Mouse (Mus musculus): ENCODE measurements around the gene Tdrkh. TPM values are rescaled to one million over a fixed set of nuclear protein-coding genes. Genes with fewer than 3 reads are reported as not detected.

The Tdrkh gene
- total RNA-seq, 2 experiments from 2014 or later: 38.8 to 38.9 TPM

DNA sequence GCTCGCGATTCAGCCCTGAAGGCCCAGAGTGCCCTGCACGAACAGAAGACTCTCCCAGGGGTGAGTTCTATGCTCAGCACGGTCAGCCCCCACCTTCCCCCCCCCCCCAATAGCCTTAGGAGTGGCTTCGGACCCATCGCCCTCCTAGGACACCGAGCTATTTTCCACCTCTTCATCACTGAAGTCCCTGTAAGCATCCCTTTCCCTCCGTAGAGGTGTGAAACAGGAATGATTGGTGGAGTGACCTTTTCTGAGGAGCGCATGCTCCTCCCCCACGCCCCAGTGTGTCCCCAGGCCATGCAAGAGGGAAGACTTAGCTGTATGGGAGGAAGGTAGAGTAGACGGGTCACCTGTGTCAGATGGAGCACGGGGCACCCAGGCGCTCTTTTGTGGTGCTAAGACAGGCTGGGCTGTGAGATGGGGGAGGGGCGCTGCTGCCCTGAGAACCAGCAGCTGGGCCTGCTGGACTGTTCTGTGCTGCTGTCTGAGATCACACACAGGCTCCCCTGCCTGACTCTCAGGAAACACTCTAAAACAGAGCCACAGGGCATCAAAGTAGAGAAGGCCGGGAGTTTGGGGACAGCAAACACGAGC is 67.3 kb downstream of the Tdrkh start, which contains the start of gene Riiad1:
TSS of gene Riiad1 (minus strand) at position 51 of the 594 bp plus-strand sequence.
- no peak for TF ChIP-seq CTCF (IDR thresholded peaks at IDR 0.05)
- peak within 1 kb of the TSS; percentile 98 for H3K27ac ChIP-seq
- intact Hi-C loops (cut with DNase I): no loop called here
- DNase-seq (ENCODE audit: extremely low spot score in 1 of 2, low spot score in 2 of 2): no peak
- peak within 1 kb of the TSS; percentile 74 for H3K4me3 ChIP-seq

DNA sequence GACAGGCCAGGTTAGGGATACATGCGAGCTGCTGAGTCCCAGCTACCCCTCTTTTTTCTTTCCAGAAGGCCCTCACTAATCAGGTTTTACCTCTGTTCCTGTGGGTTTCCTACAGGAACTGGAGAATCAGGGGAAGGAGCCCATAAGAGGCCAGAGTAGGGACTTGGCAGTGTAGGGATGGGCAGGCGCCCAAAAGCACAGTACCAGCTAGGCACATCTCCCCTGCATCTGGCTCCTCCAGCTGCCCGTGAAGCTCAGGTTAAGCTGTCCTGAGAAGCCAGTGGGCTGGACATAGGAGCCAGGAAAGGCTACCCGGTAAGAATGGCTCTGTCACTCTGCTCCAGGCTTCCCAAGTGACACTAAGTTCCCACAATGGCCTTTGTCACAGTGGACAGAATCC is 68.4 kb downstream of the Tdrkh start:
- no peak for DNase-seq (ENCODE audit: extremely low spot score in 1 of 2, low spot score in 2 of 2)
- Histone ChIP-seq H3K4me3 (peak overlapping the region; percentile 13; the same call in 1 of the 2 replicates), H3K27ac (peak overlapping the region; percentile 78)
- intact Hi-C loops (cut with DNase I): no loop called here
- no peak for TF ChIP-seq CTCF (IDR thresholded peaks at IDR 0.05)

DNA sequence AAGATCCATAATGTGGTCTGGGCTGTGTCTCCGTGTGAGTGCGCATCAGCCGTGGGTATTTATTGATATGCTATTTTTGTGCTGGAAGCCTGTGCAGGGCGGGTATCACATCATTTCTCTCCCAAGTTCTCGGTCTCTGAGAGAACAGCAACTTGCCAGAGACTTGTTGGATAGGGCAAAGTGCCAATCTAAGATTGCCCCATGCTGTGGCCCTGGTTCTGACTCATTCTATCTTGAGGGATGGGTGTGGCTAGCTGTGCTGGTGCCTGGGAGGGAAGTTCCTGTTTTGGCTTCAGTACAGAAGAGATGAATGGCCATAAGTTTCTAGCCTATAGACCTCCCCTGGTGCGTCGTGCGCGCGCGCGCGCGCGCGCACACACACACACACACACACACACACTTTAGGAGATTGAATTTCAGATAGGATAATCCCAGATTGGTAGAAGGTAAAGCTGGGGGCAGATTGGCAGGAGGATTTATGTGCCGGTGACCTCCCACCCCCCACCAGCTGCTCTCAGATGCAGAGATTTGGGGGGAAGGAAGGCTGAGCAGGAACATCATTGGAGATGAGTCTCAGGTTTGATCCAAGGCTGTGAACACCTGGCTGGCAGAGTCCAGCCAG is 69.8 kb downstream of the Tdrkh start:
- intact Hi-C loops (cut with DNase I): no loop called here
- Histone ChIP-seq H3K27ac (peak overlapping the region; percentile 98), H3K4me3 (0 out of 2 replicates have a peak overlapping the region, but pooled peaks have one; percentile 13)
- no peak for DNase-seq (ENCODE audit: extremely low spot score in 1 of 2, low spot score in 2 of 2)
- no peak for TF ChIP-seq CTCF (IDR thresholded peaks at IDR 0.05)

DNA sequence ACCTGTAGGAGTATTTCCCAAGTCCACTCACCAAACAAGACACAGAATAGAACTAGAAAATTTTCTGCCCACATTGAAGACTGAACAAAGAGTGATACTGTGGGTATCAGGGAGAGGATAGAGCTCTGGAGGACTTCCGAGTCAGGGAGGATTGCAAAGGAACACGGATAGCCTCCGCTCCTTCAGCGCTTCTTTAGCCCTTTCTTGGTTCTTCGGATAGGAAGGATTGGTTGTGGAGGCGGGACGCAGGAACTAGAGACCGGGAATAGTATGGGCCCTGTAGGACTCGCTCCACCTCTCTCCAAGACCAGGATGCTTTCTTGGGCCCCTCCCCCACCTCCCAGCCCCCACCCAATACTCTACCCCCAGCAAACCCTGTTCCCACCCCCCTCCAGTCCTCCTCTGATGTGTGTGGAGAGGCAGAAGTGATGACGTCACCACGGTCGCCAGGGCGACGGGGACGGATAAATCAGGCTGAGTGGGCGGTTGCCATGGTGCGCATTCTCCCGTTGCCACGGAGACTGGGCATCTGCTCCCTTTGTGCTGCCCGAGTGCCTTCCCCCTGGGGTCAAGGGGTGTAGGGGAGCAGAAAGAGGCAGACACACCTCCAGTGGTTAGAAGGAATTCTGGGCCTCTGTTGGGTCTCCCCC is 70.8 kb downstream of the Tdrkh start:
- H3K4me3 ChIP-seq: peak overlapping the region; percentile 22; the same call in 1 of the 2 replicates
- intact Hi-C loops (cut with DNase I): no loop called here
- H3K27ac ChIP-seq: peak overlapping the region; percentile 98
- DNase-seq (ENCODE audit: extremely low spot score in 1 of 2, low spot score in 2 of 2): peak; percentile 96
- no peak for TF ChIP-seq CTCF (IDR thresholded peaks at IDR 0.05)

Other genes starting within 250 kb of the Tdrkh start
- gene Gm10696, start 235.1 kb upstream of the Tdrkh start, total RNA-seq (2021): not detected
- gene Gm5286, start 216.6 kb upstream of the Tdrkh start, total RNA-seq (2021): not detected
- not detected for gene Gm4778, start 149.2 kb upstream of the Tdrkh start, total RNA-seq (2021)
- 10 to 100 TPM; 17.6 to 19.0 TPM for gene Them4, start 103.2 kb upstream of the Tdrkh start, total RNA-seq (2021)
- gene Them5, start 71.2 kb upstream of the Tdrkh start, total RNA-seq (2021): not detected
- gene C2cd4d, start 50.8 kb upstream of the Tdrkh start, total RNA-seq (2021): under 1 TPM in 1 of 2 experiments, not detected in 1; 0.44 TPM
- under 1 TPM; 0.52 to 0.91 TPM for gene Rorc, start 40.5 kb upstream of the Tdrkh start, total RNA-seq (2021)
- 1 to 10 TPM in 1 of 2 experiments, under 1 TPM in 1; 0.72 to 1.1 TPM for gene Lingo4, start 14.8 kb upstream of the Tdrkh start, total RNA-seq (2021)
- 10 to 100 TPM; 38.6 to 41.6 TPM for gene Mrpl9, start 30.0 kb downstream of the Tdrkh start, total RNA-seq (2021)
- not detected for gene Oaz3, start 30.6 kb downstream of the Tdrkh start, total RNA-seq (2021)
- 100 to 1,000 TPM; 159 to 177 TPM for gene Celf3, start 65.0 kb downstream of the Tdrkh start, total RNA-seq (2021)
- gene Riiad1, start 67.1 kb downstream of the Tdrkh start, total RNA-seq (2021): 1 to 10 TPM; 4.4 to 5.8 TPM
- gene Snx27, start 169.4 kb downstream of the Tdrkh start, total RNA-seq (2021): 100 to 1,000 TPM; 102 to 107 TPM
- not detected for gene Gm10972, start 229.8 kb downstream of the Tdrkh start, total RNA-seq (2021)
- gene Tuft1, start 245.6 kb downstream of the Tdrkh start, total RNA-seq (2021): 1 to 10 TPM; 1.8 to 1.9 TPM

Measured in left cerebral cortex, adult 2 months (tissue).